9 mouse cellular contexts compared by ENCODE assay signal in the genomic region with DNA sequence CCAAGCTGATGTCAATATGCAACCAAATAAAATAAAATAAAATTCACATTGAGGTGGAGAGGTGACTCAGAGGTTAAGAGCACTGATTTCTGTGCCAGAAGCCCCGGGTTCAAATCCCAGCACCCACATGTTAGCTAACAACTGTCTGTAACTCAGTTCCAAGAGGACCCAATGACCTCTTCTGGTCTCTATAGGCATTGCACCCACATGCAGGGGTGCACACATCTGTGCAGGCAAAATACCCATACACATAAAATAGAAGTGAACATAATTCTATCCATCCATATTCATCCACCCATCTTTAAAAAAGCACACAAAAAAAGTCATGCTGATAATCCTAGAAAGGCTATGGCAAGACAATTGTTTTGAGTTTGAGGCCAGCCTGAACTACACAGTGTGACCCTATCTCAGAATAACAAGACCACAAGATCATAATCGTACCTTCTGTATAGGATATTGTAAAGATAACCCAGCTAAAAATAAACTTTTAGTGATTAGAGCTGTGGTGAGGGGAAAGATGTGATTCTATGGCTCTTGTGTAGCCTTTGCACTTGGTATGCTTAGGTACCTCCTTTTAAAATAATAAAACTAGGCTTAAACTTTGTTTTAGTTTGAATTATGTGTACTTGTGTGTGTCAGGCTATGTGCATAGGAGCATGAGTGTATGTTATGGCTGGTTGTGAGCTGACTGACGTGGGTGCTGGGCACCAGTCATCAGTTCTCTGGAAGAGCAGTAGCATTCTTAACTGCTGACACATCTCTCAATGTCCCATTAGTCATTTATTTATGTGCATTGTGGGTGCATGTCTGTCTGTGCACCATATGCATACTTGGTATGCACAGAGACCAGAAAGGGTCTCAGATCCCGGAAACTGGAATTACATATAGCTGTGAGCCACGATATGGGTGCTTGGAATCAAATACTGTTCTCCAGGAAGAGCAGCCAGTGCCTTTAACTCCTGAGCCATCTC. TPM values are rescaled to one million over a fixed set of nuclear protein-coding genes. Genes with fewer than 3 reads are reported as not detected.
DNase-seq lines count a peak whose midpoint lies in the region; ATAC-seq and TF ChIP-seq lines count a peak whose summit lies in the region.
"Had no signal": no experiment of that assay in that cellular context is flagged by ENCODE, and none has a peak within 500 bp of the region (broad histone marks: within the 10 kb centered on the region; RNA-seq: fewer than 3 reads in every experiment).

No protein-coding gene starts in this region.

- peaks cover 3 to 12% of the 10 kb centered on the region in 2 experiments; a peak in 3 of 4 replicates for H3K4me1 ChIP-seq in heart, embryonic 14.5 days (ENCODE audit: control insufficient read depth in 2 of 2, insufficient read depth in 2 of 2, low read length in 2 of 2)
- peaks cover 10 to 35% of the 10 kb centered on the region in 2 experiments for H3K4me1 ChIP-seq in CH12.LX (ENCODE audit: control insufficient read depth in 1 of 2, insufficient read depth in 2 of 2)
- H3K4me1 ChIP-seq in forebrain, embryonic 15.5 days = peaks cover 15% of the 10 kb centered on the region
- peaks cover 16% of the 10 kb centered on the region for H3K4me1 ChIP-seq in liver, embryonic 16.5 days (ENCODE audit: control insufficient read depth, low read depth, low read length)

- dilution Hi-C loops in CH12.LX (cut with MboI; ENCODE audit: extremely low pct_ligation_motif_present, extremely low pct_unique_long_range_greater_than_20kb, low sequenced_read_pairs) = no loop called here

- WGBS in heart, embryonic 14.5 days = 57% methylated on average over 5 of the region's 5 CpGs
- 89% methylated on average over 5 of the region's 5 CpGs for WGBS in forebrain, embryonic 15.5 days
- 58% methylated on average over 5 of the region's 5 CpGs for whole genome bisulfite sequencing in liver, embryonic 16.5 days (ENCODE audit: insufficient replicate concordance)

- ATAC-seq in heart, embryonic 14.5 days (ENCODE audit: insufficient number of reproducible peaks, insufficient read depth, low FRiP score, low read depth) = no peak
- ATAC-seq in forebrain, embryonic 15.5 days (replicated peaks) = no peak
- ATAC-seq in liver, embryonic 16.5 days (ENCODE audit: low read depth) = no peak
- ATAC-seq in activated CD4-positive, CD25-positive, alpha-beta regulatory T cell, adult 4 months = no peak

- H3K4me3 ChIP-seq in heart, embryonic 14.5 days (ENCODE audit: control insufficient read depth in 1 of 2, insufficient read depth in 1 of 2, low read depth in 1 of 2, low read length in 2 of 2) = no peak overlapping the region
- H3K4me3 ChIP-seq in CH12.LX (replicated peaks in 1 of 3; ENCODE audit: low read depth in 2 of 3, low read length in 2 of 3, poor library complexity in 1 of 3) = no peak overlapping the region
- H3K4me3 ChIP-seq in forebrain, embryonic 15.5 days = no peak overlapping the region
- no peak overlapping the region for H3K4me3 ChIP-seq in liver, embryonic 16.5 days (ENCODE audit: low read depth, low read length)

- no peaks in the 10 kb centered on the region for H3K27me3 ChIP-seq in heart, embryonic 14.5 days (ENCODE audit: control insufficient read depth, insufficient read depth, low read length)
- H3K27me3 ChIP-seq in CH12.LX (replicated peaks) = no peaks in the 10 kb centered on the region
- H3K27me3 ChIP-seq in forebrain, embryonic 15.5 days = no peaks in the 10 kb centered on the region
- no peaks in the 10 kb centered on the region for H3K27me3 ChIP-seq in liver, embryonic 16.5 days (ENCODE audit: control insufficient read depth, insufficient read depth, low read depth, low read length)

- H3K4me2 ChIP-seq in heart, embryonic 14.5 days (ENCODE audit: low read length) = peak overlapping the region; percentile 73
- H3K4me2 ChIP-seq in CH12.LX (ENCODE audit: insufficient read depth, low read depth, poor library complexity, severe bottlenecking) = peak overlapping the region; percentile 39
- H3K4me2 ChIP-seq in forebrain, embryonic 15.5 days (replicated peaks) = peak overlapping the region; percentile 46; the same call in 1 of the 2 replicates
- H3K4me2 ChIP-seq in liver, embryonic 16.5 days (ENCODE audit: low read depth, low read length) = peak overlapping the region; percentile 81

- peaks cover 9% of the 10 kb centered on the region; the same call in 1 of the 2 replicates for H3K36me3 ChIP-seq in heart, embryonic 14.5 days (ENCODE audit: control insufficient read depth, insufficient read depth, low read length)
- H3K36me3 ChIP-seq in CH12.LX (replicated peaks in 1 of 2; ENCODE audit: control insufficient read depth in 1 of 2, insufficient read depth in 1 of 2, low read length in 1 of 2) = peaks cover under 1 to 29% of the 10 kb centered on the region in 2 experiments
- peaks cover 11% of the 10 kb centered on the region; the same call in 1 of the 2 replicates for H3K36me3 ChIP-seq in forebrain, embryonic 15.5 days
- H3K36me3 ChIP-seq in liver, embryonic 16.5 days (ENCODE audit: control insufficient read depth, insufficient read depth) = no peaks in the 10 kb centered on the region

- peaks cover 17% of the 10 kb centered on the region for H3K79me2 ChIP-seq in CH12.LX (replicated peaks; ENCODE audit: control insufficient read depth, extremely low read depth, insufficient read depth, poor library complexity, severe bottlenecking)

- in situ Hi-C loops in CH12.LX (cut with MboI; ENCODE audit: low pct_ligation_motif_present, low pct_unique_long_range_greater_than_20kb, low sequenced_read_pairs) = loop anchor here (25.0 kb wide), 1 partner anchor 1000 kb away; a partner anchor contains a TSS

- H3K9ac ChIP-seq in heart, embryonic 14.5 days (ENCODE audit: low read length) = peak overlapping the region; percentile 68
- H3K9ac ChIP-seq in CH12.LX (ENCODE audit: insufficient read depth, low read depth) = 0 out of 2 replicates have a peak overlapping the region, but pooled peaks have one; percentile 30
- no peak overlapping the region for H3K9ac ChIP-seq in forebrain, embryonic 15.5 days (replicated peaks)
- no peak overlapping the region for H3K9ac ChIP-seq in liver, embryonic 16.5 days (ENCODE audit: low read depth, low read length)

- peak overlapping the region; percentile 2 to 50; a peak in 1 of 4 replicates for H3K27ac ChIP-seq in heart, embryonic 14.5 days (replicated peaks in 1 of 2; ENCODE audit: control insufficient read depth in 1 of 2, insufficient read depth in 1 of 2, low read depth in 2 of 2, low read length in 2 of 2)
- H3K27ac ChIP-seq in CH12.LX (ENCODE audit: insufficient read depth, low read depth) = no peak overlapping the region
- H3K27ac ChIP-seq in forebrain, embryonic 15.5 days (replicated peaks) = no peak overlapping the region
- H3K27ac ChIP-seq in liver, embryonic 16.5 days (ENCODE audit: low read length) = no peak overlapping the region

- no peak for TF ChIP-seq RAD21 in CH12.LX (IDR thresholded peaks at IDR 0.05; ENCODE audit: low read depth, low read length)

- TF ChIP-seq CTCF in CH12.LX (conservative IDR thresholded peaks at IDR 0.05 in 1 of 2, IDR thresholded peaks at IDR 0.05 in 1 of 2; ENCODE audit: low read depth in 2 of 2, low read length in 2 of 2) = peak in 1 of 2 experiments; percentile 30; a peak in 2 of 4 replicates

- no peak for TF ChIP-seq EP300 in CH12.LX (IDR thresholded peaks at IDR 0.05; ENCODE audit: low read length)

- DNase-seq in heart, adult 9 months (ENCODE audit: low spot score in 2 of 2) = no peak
- no peak for DNase-seq in CH12.LX (ENCODE audit: extremely low read depth)
- no peak for DNase-seq in spleen, postnatal 14 days (ENCODE audit: low spot score in 2 of 2)
- DNase-seq in kidney, postnatal 4 days = no peak

- no peak for TF ChIP-seq POLR2A in CH12.LX (IDR thresholded peaks at IDR 0.05; ENCODE audit: low read depth, low read length)

- H3K9me3 ChIP-seq in heart, embryonic 14.5 days (ENCODE audit: control insufficient read depth, low read length) = no peaks in the 10 kb centered on the region
- H3K9me3 ChIP-seq in CH12.LX (replicated peaks; ENCODE audit: low read length) = no peaks in the 10 kb centered on the region
- no peaks in the 10 kb centered on the region for H3K9me3 ChIP-seq in forebrain, embryonic 15.5 days
- H3K9me3 ChIP-seq in liver, embryonic 16.5 days (replicated peaks; ENCODE audit: control insufficient read depth, low read length) = no peaks in the 10 kb centered on the region

TF ChIP-seq in CH12.LX, 34 proteins besides CTCF, POLR2A, EP300 and RAD21 (continues in another document):
- no peak for TF ChIP-seq USF2 (conservative IDR thresholded peaks at IDR 0.05; ENCODE audit: low read depth, low read length)
- TF ChIP-seq CHD1 (IDR thresholded peaks at IDR 0.05; ENCODE audit: low read depth, low read length) = no peak
- no peak for TF ChIP-seq ELF1 (IDR thresholded peaks at IDR 0.05; ENCODE audit: low read depth, low read length)
- no peak for TF ChIP-seq E2F4 (IDR thresholded peaks at IDR 0.05; ENCODE audit: insufficient replicate concordance, low read depth, low read length)
- TF ChIP-seq SIN3A (IDR thresholded peaks at IDR 0.05; ENCODE audit: low read length) = no peak
- TF ChIP-seq MAZ (IDR thresholded peaks at IDR 0.05; ENCODE audit: low read depth, low read length) = no peak
- no peak for TF ChIP-seq UBTF (IDR thresholded peaks at IDR 0.05; ENCODE audit: low read depth, low read length)
- no peak for TF ChIP-seq TBP (conservative IDR thresholded peaks at IDR 0.05; ENCODE audit: low read depth, low read length)
- no peak for TF ChIP-seq IRF4 (IDR thresholded peaks at IDR 0.05; ENCODE audit: low read depth, low read length)
- no peak for TF ChIP-seq BHLHE40 (IDR thresholded peaks at IDR 0.05; ENCODE audit: low read depth, low read length)
- no peak for TF ChIP-seq MYC (IDR thresholded peaks at IDR 0.05; ENCODE audit: low read depth, low read length)
- no peak for TF ChIP-seq ZKSCAN1 (IDR thresholded peaks at IDR 0.05; ENCODE audit: borderline replicate concordance, low read depth, low read length)
- no peak for TF ChIP-seq HCFC1 (IDR thresholded peaks at IDR 0.05; ENCODE audit: low read depth, low read length)

RNA-seq across cellular contexts. Expression of a gene that starts 3.1 kb away (rescaled TPM):
- polyA plus RNA-seq in heart, embryonic 14.5 days (2014; fragmentation: Nextera tagmentation; extraction: Ambion mirVana) = 61.8 and 62.4 TPM in 2 replicates
- total RNA-seq in CH12.LX (2012; rRNA removed) = 169 and 207 TPM in 2 replicates
- 280 and 301 TPM in 2 replicates for total RNA-seq in CH12.LX (2014; rRNA removed)
- polyA plus RNA-seq in CH12.LX (2012; ENCODE audit: insufficient read length, low read depth) = 328 and 338 TPM in 2 replicates
- 69.9 and 71.9 TPM in 2 replicates for polyA plus RNA-seq in forebrain, embryonic 15.5 days (2015; fragmentation: Nextera tagmentation; extraction: Ambion mirVana)
- 34.4 and 37.8 TPM in 2 replicates for polyA plus RNA-seq in liver, embryonic 16.5 days (2015; fragmentation: Nextera tagmentation; extraction: Ambion mirVana)
- polyA plus RNA-seq in activated CD4-positive, CD25-positive, alpha-beta regulatory T cell, adult 4 months (2017; shearing (Covaris generic)) = 10 to 100 TPM; 69.3 to 75.2 TPM

RNA-seq across cellular contexts. Expression of a gene that starts 38.8 kb away (rescaled TPM):
- 0.14 TPM in 1 of 2 replicates, not detected in the other for polyA plus RNA-seq in heart, embryonic 14.5 days (2014; fragmentation: Nextera tagmentation; extraction: Ambion mirVana)
- total RNA-seq in CH12.LX (2012; rRNA removed) = not detected in 2 replicates
- not detected in 2 replicates for total RNA-seq in CH12.LX (2014; rRNA removed)
- not detected in 2 replicates for polyA plus RNA-seq in CH12.LX (2012; ENCODE audit: insufficient read length, low read depth)
- 15.6 and 20.8 TPM in 2 replicates for polyA plus RNA-seq in forebrain, embryonic 15.5 days (2015; fragmentation: Nextera tagmentation; extraction: Ambion mirVana)
- not detected in 2 replicates for polyA plus RNA-seq in liver, embryonic 16.5 days (2015; fragmentation: Nextera tagmentation; extraction: Ambion mirVana)
- not detected for polyA plus RNA-seq in activated CD4-positive, CD25-positive, alpha-beta regulatory T cell, adult 4 months (2017; shearing (Covaris generic))
- total RNA-seq: monocyte, adult 5-6 weeks had no signal

Comparison
In these comparisons a context has a peak if more than half of its experiments do, and no peak if none do; other contexts are left out.
1. H3K27ac ChIP-seq: peak in heart, embryonic 14.5 days (2 of 2); none in CH12.LX (single experiment), forebrain, embryonic 15.5 days (single experiment) and liver, embryonic 16.5 days (single experiment).
2. H3K9ac ChIP-seq: peak in heart, embryonic 14.5 days (single experiment) and CH12.LX (single experiment); none in forebrain, embryonic 15.5 days (single experiment) and liver, embryonic 16.5 days (single experiment).
3. RNA of a gene that starts 38.8 kb away (polyA plus RNA-seq): 15.6 to 20.8 TPM in forebrain, embryonic 15.5 days; not detected in activated CD4-positive, CD25-positive, alpha-beta regulatory T cell, adult 4 months, 0.14 TPM in heart, embryonic 14.5 days, not detected in CH12.LX and not detected in liver, embryonic 16.5 days; every median in the first group is over 10 times any median in the second.
4. Peak in every context shown above with its lines, with median percentiles within 50 percentile points of each other: H3K4me2 ChIP-seq.